Mouse (Mus musculus): ENCODE measurements around the gene Esam. TPM values are rescaled to one million over a fixed set of nuclear protein-coding genes. Genes with fewer than 3 reads are reported as not detected.

Esam gene
- polyA plus RNA-seq (2015; fragmentation: Nextera tagmentation; extraction: Ambion mirVana): 68.5 and 70.7 TPM in 2 replicates

DNA sequence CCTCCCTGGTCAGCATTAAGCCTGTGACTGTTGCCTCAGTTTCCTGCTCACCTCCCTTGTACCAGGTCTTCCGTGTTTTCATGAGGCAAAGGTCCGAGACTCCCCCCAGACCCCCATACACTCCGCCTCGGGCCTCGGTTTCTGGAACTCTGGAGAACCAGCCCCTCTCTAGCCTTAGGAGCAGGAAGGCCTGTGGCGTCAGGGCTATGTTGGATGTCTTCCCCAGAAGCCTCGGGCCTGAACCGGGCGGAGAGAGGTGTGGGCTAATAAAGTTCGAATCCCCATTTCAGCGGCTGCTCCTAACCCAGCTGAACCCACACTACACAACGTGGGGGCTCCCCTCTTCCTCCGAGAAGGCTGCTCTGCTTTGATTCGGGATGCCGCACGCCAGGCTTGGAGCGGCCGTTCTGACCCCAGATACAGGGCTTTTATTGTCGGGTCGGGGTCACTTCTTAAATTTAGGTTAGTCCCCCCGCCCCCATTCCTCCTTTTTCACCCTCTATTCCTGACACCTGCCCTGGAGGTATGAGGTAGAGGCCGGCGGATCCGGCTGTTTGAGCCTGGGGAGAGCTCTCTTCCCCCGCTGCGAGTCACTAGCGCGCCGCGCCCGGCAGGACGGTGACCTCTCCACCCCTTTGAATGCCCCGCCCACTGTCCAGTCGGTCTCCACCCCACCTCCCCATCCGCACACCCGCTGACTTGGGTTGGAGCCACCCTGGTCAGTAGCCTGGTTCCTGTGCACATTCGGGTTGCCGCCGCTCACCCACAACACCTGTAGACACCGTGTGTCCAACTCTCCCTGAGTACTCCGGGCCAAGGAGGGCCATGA, at the start of gene Esam:
Esam (plus strand) TSS at position 683 of the 829 bp plus-strand sequence.
- Histone ChIP-seq H3K4me3 (replicated peaks; ENCODE audit: low read depth, low read length) (peak within 1 kb of the TSS; percentile 37), H3K4me1 (replicated peaks; ENCODE audit: insufficient read depth, low read length) (peaks cover 15% of the 10 kb centered on the region; the same call in 1 of the 2 replicates), H3K27me3 (ENCODE audit: insufficient read depth, low read length) (peaks cover 7% of the 10 kb centered on the region; the same call in 1 of the 2 replicates), H3K4me2 (ENCODE audit: low read length) (peak within 1 kb of the TSS; percentile 71), H3K9ac (ENCODE audit: low read depth, low read length) (peak within 1 kb of the TSS; percentile 35; the same call in 1 of the 2 replicates), H3K36me3 (ENCODE audit: insufficient read depth, low read length) (no peaks in the 10 kb centered on the region; the same call in 1 of the 2 replicates), H3K27ac (peak within 1 kb of the TSS; percentile 60), H3K9me3 (replicated peaks; ENCODE audit: low read length) (no peaks in the 10 kb centered on the region)
- peak; percentile 69 for DNase-seq (ENCODE audit: low spot score)
- ATAC-seq (replicated peaks; ENCODE audit: low FRiP score, low read depth): peak; percentile 33; the same call in 1 of the 2 replicates
- TF ChIP-seq CTCF (IDR thresholded peaks at IDR 0.05; ENCODE audit: low read depth): peak; percentile 13; the same call in 1 of the 2 replicates
- 6% methylated on average over 40 of the region's 41 CpGs for WGBS

DNA sequence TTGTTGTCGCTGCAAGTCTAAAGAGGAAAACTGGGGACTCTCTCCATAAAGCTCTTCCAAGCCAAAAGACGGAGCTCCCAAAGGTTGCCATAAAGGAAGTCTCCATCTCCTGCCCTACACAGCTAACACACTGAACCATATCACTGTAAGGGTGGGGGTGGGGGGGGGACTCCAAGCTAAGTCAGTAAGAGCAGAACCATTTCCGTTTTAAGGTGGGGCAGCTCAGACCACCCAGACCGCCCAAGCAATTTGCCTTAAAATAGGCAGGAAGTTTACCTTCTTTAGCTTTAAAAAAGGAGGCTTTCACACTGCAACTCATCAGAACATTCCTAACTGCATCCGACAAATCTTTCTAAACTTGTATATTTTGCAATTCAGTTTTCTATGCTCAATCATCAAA, 42.7 kb upstream of the Esam start:
- Histone ChIP-seq H3K9me3 (replicated peaks; ENCODE audit: low read length) (no peaks in the 10 kb centered on the region), H3K27me3 (ENCODE audit: insufficient read depth, low read length) (no peaks in the 10 kb centered on the region), H3K36me3 (ENCODE audit: insufficient read depth, low read length) (no peaks in the 10 kb centered on the region), H3K9ac (ENCODE audit: low read depth, low read length) (no peak overlapping the region), H3K4me3 (replicated peaks; ENCODE audit: low read depth, low read length) (no peak overlapping the region), H3K27ac (no peak overlapping the region), H3K4me2 (ENCODE audit: low read length) (no peak overlapping the region), H3K4me1 (replicated peaks; ENCODE audit: insufficient read depth, low read length) (peaks cover 7% of the 10 kb centered on the region; the same call in 1 of the 2 replicates)
- ATAC-seq (replicated peaks; ENCODE audit: low FRiP score, low read depth) (no peak), DNase-seq (ENCODE audit: low spot score) (no peak)
- 54% methylated on average over 5 of the region's 5 CpGs for WGBS
- no peak for TF ChIP-seq CTCF (IDR thresholded peaks at IDR 0.05; ENCODE audit: low read depth)

DNA sequence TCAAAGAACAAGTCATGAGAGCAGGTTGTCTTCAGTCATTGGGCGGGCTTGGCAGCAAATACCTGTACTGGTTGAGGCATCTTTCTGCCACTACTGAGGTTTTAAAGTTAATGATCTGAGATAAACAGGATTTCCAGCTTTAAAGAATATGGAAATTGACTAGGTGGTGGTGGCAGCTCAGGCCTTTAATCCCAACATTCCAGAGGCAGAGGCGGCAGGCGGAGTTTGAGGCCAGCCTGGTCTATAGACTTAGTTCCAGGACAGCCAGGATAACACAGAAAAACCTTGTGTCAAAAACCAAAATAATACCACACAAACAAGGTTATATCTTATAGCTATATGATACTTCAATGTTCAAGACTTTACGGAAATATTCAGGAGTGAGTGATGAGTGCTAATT, 39.8 kb upstream of the Esam start:
- no peaks in the 10 kb centered on the region for H3K27me3 ChIP-seq (ENCODE audit: insufficient read depth, low read length)
- peak overlapping the region; percentile 91 for H3K4me2 ChIP-seq (ENCODE audit: low read length)
- TF ChIP-seq CTCF (IDR thresholded peaks at IDR 0.05; ENCODE audit: low read depth): no peak
- peaks cover 11% of the 10 kb centered on the region; the same call in 1 of the 2 replicates for H3K4me1 ChIP-seq (replicated peaks; ENCODE audit: insufficient read depth, low read length)
- peak overlapping the region; percentile 100 for H3K4me3 ChIP-seq (replicated peaks; ENCODE audit: low read depth, low read length)
- peak overlapping the region; percentile 100 for H3K27ac ChIP-seq
- DNase-seq (ENCODE audit: low spot score): peak; percentile 14
- WGBS: 45% methylated on average over 4 of the region's 4 CpGs
- H3K36me3 ChIP-seq (ENCODE audit: insufficient read depth, low read length): 0 out of 2 replicates have a peak, but pooled peaks cover 4% of the 10 kb centered on the region
- H3K9ac ChIP-seq (ENCODE audit: low read depth, low read length): peak overlapping the region; percentile 96; the same call in 1 of the 2 replicates
- no peak for ATAC-seq (replicated peaks; ENCODE audit: low FRiP score, low read depth)
- H3K9me3 ChIP-seq (replicated peaks; ENCODE audit: low read length): no peaks in the 10 kb centered on the region

DNA sequence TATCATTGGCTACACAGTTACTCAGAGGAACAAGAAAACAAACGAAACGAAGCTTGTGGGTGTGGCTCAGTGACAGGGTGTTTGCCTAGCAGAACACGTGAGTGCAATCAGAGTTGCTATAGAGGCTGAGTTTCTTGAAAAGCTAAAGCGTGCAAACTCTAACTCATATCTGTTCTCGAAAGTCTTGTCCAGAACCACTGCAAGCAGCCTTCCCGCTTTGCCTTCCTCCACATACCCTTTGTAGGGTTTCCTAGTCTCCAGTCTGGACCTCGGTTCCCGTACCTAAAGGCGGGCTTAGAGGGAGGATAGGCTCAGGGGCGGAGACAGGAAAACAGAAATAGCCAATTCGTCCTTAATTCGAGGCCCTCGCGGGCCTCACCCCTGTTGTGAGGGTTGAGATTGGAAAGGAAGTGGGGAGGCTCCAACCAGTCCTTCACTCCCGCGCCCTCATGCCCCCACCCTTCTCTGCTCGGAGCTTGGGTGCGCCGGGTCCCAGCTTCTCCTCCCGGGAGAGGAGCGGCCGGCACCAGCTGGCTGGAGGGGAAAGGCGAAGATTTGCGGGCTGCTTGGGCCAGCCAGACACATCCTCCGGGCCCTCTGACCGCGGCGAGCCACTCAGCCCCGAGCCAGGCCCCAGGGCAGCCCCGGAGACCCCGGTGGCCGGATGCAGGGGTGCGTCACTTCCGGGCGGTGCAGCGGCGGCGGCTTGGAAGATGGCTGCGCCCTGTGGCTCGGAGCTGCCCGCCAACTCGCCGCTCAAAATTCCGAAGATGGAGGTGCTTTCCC, 39.1 kb upstream of the Esam start, which contains the start of gene Msantd2:
Msantd2 (plus strand) TSS at position 709 of the 786 bp plus-strand sequence.
- no peak for TF ChIP-seq CTCF (IDR thresholded peaks at IDR 0.05; ENCODE audit: low read depth)
- DNase-seq (ENCODE audit: low spot score) (peak; percentile 91), ATAC-seq (replicated peaks; ENCODE audit: low FRiP score, low read depth) (peak; percentile 96)
- peak within 1 kb of the TSS; percentile 100 for H3K4me3 ChIP-seq (replicated peaks; ENCODE audit: low read depth, low read length)
- no peaks in the 10 kb centered on the region for H3K9me3 ChIP-seq (replicated peaks; ENCODE audit: low read length)
- H3K27ac ChIP-seq: peak within 1 kb of the TSS; percentile 100
- WGBS: 0% methylated on average over 43 of the region's 44 CpGs
- no peaks in the 10 kb centered on the region for H3K27me3 ChIP-seq (ENCODE audit: insufficient read depth, low read length)
- peaks cover 11% of the 10 kb centered on the region; the same call in 1 of the 2 replicates for H3K4me1 ChIP-seq (replicated peaks; ENCODE audit: insufficient read depth, low read length)
- peak within 1 kb of the TSS; percentile 96 for H3K9ac ChIP-seq (ENCODE audit: low read depth, low read length)
- peak within 1 kb of the TSS; percentile 91 for H3K4me2 ChIP-seq (ENCODE audit: low read length)
- 0 out of 2 replicates have a peak, but pooled peaks cover 4% of the 10 kb centered on the region for H3K36me3 ChIP-seq (ENCODE audit: insufficient read depth, low read length)

DNA sequence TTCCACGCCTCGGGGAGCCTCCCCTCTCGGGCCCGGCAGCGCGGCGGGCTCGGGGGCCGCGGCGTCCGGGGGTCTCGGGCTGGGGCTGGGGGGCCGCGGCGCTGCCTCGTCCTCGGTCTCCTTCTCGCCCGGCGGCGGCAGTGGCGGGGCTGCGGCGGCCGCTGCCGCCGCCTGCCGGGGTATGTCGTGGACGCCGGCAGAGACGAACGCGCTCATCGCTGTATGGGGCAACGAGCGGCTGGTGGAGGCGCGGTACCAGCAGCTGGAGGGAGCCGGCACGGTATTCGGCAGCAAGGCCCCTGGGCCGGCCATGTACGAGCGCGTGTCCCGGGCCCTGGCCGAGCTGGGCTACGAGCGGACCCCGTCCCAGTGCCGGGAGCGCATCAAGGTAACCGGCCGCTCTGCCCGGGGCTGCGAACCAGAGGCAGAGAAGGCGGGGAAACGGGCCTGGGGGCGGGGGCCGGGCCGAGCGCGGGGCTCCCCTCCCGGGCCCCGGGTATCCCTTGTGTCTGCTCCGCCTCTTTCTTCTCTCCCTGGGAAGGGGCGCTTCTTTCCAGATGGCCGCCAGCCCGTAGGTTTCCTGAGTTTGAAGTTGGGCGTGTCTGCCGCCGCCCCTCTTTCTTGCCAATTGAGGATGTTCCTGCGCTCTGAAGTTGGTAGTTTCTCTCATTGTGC, 38.3 kb upstream of the Esam start:
- H3K4me3 ChIP-seq (replicated peaks; ENCODE audit: low read depth, low read length): peak overlapping the region; percentile 100
- DNase-seq (ENCODE audit: low spot score): peak; percentile 86
- H3K4me1 ChIP-seq (replicated peaks; ENCODE audit: insufficient read depth, low read length): peaks cover 11% of the 10 kb centered on the region; the same call in 1 of the 2 replicates
- 0 out of 2 replicates have a peak, but pooled peaks cover 4% of the 10 kb centered on the region for H3K36me3 ChIP-seq (ENCODE audit: insufficient read depth, low read length)
- peak overlapping the region; percentile 96 for H3K9ac ChIP-seq (ENCODE audit: low read depth, low read length)
- TF ChIP-seq CTCF (IDR thresholded peaks at IDR 0.05; ENCODE audit: low read depth): no peak
- ATAC-seq (replicated peaks; ENCODE audit: low FRiP score, low read depth): peak; percentile 69
- no peaks in the 10 kb centered on the region for H3K9me3 ChIP-seq (replicated peaks; ENCODE audit: low read length)
- H3K4me2 ChIP-seq (ENCODE audit: low read length): peak overlapping the region; percentile 91
- H3K27me3 ChIP-seq (ENCODE audit: insufficient read depth, low read length): no peaks in the 10 kb centered on the region
- H3K27ac ChIP-seq: peak overlapping the region; percentile 100
- under 1% methylated on average over 68 of the region's 75 CpGs for WGBS

Measured in kidney, postnatal 0 days (tissue).